Mouse (Mus musculus): ENCODE measurements around the gene Crygn.
A peak's percentile ranks its signal among the peaks of the same experiment; 100 is the strongest.
"Not testable (repeated sequence)": the region's sequence is repeated elsewhere in the genome, so short reads cannot be mapped to it uniquely, and the experiment has no call there.

The Crygn gene

DNA sequence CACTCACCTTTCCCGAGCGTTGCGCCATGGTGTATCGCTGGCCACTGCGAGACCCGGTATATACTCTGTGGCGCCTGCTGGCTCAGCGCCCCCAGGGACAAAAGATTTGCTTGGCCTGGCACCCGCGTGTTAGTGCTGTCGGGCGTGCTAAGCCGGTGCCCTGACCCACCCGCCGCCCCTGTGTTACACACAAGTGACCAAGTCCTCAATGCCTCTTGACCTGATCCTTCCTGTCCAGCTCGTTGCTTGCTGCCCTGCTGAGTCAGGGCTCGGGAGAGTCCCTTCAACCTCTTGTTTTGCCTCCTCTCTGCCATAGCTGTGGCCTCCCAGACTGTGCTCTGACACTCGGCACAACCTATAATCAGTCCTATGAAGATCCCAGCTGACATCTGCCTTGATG is at the start of gene Crygn:
Gene Crygn (minus strand): TSS at position 193 of the 400 bp plus-strand sequence.
- DNase-seq (ENCODE audit: low spot score in 2 of 2), result no peak

DNA sequence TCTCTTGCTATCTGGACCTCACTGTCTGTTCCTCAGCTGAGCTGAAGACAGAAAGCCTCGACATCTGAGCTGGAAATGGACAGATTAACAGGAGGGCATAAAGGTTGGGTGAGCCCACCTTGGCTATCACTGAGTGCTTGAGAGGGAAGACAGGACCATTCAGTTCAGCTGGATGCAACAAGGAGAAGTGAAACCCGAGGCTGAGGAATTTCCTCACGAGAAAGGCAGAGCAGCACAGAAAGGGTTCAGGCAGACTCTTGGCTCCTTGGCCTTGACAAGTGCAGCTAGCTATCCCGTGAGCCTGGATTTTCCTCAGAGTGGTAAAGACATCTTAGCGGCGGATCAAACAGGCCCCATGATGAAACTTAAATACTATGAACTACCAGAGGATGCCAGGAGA is 47.4 kb upstream of the Crygn start:
- no peak for DNase-seq (ENCODE audit: low spot score in 2 of 2)

DNA sequence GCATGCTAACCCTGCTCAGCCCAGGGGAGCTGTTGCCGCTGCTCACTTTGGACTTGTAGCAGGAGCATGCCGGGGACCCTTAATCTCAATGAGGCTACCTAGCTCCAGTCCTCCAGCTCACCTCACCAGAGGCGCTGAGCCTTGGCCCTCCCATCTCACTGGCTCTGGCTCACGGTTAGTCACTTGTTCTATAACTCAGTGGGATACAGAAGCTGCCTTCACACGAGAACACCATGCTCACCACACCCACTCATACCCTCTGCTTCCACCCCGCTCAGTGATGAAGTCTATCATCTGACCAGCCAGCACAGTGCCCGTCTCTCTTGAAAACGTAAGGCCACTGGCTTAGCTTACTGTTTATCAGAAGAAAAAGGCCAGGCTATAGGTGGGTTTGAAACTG is 46.9 kb upstream of the Crygn start:
- DNase-seq (ENCODE audit: low spot score in 2 of 2), result no peak

DNA sequence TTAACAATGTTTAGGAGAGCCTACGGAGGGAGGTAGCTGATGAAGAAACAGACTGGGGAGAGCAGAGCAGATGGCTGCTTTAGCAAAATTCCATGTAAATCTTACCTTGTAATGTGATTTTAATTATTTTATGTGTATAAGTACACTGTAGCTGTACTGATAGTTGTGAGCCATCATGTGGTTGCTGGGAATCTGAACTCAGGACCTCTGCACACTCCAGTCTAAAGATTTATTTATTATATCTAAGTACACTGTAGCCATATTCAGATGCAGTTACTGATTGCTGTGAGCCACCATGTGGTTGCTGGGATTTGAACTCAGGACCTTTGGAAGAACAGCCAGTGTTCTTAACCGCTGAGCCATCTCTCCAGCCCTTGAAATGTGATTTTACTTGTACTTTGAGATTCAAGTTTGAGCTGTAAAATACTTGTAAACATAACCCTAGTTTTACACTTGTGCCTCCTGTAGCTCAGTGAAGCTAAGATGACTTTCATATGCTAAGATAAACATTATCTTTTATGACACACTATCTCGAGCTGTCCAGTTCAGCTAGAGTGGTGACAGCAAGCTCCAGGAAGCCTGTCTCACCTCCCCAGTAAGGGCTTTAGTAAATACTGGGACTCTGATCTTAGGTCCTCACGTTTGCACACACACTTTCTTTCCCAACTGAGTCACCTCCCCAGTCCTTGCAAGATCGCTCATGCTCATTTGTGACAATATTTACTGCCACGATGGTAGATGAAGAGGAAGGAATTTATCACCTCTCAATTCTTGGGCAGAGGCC is 44.2 kb upstream of the Crygn start:
- no peak for DNase-seq (ENCODE audit: low spot score in 2 of 2)

DNA sequence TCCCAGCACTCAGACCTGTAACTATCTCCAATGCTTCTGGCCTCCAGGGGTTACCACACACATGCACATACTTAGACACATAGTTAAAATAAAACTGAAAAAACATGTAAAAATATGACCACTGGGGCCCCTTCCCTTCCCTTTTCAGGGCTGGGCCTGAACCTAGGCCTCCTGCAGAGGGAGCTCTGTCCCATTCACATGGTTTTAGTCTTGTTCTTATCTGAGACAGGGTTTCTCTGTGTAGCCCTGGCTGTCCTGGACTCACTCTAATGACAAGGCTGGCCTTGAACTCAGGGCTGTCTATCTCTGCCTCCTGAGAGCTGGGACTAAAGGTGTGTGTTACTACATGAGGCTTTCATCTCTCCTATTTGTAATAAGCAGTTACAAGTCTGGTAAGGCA is 42.6 kb upstream of the Crygn start:
- DNase-seq (ENCODE audit: low spot score in 2 of 2), result no peak

DNA sequence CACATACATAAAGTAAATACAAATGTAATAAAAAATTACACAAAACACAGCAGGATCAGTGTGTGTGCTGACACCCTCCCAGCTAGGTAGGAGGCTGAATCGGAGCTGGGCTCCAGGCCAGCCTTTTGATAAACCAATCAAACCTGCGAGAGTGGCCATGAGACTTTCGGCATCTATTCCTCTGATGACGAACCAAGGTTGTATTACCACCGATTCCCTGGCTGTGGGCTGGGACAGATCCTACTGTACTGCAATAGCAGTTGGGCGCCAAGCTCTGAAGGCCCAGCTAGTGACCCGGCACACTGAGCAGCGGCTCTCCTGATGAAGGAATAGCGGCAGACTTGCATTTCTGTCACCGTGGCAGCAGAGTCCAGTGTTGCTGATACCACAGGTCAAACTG is 40.8 kb upstream of the Crygn start:
- no peak for DNase-seq (ENCODE audit: low spot score in 2 of 2)

DNA sequence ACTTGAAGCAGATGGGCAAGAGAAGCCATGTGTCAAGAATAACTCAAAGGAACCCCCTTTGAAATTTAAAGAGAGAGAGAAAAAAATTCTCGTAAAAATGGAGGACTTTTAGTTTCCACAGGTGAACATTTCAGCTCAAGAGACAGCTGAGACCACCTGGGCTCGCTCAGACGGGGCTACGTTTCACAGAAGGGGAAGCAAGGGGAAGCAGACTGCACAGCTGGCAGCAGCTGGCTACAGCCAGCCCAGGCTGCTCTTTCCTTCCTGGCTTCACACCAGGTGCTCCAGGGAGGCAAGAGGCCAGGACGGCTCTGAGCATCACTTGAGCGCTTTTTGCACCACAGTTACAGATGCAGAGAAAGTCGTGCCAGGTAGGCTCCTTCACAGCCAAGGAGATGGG is 40.0 kb upstream of the Crygn start:
- DNase-seq (ENCODE audit: low spot score in 2 of 2), result no peak

DNA sequence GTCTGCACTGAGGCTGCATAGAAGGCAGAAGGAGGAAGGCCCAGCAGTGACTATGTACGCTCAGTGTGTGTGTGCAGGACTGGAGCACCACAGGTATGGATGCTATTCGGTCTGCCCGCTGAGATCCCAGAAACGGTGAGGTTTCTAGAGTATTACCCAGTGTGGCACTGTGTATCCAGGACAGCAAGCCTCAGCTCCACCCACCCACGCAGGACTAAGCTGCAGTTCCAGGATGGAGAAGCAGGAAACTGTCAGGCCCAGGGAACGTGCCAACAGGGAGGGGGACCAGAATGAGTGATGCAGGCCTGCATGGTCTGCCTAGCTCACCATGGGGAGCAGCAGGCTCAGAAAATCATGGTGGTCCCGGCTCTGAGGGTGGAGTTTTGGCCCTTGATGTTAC is 35.2 kb upstream of the Crygn start:
- no peak for DNase-seq (ENCODE audit: low spot score in 2 of 2)

DNA sequence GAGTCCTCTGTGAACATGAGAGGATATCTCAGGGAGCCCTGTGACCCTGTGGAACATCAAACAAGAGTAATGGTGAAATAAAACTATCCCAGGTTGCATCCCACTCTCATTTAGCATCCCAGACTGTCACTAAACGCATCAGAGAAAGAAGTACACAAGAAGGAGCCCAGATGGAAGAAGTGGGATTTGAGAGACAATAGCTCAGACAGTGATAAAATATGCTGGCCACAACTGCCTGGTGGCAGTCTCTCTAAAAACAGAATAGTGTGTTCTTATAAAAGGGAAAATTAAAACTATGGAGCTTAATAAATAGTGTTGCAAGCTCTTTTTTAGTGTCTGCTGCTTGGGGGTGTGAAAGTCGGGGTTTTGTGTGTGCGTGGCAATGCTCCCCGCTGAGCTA is 25.1 kb upstream of the Crygn start:
- no peak for DNase-seq (ENCODE audit: low spot score in 2 of 2)

DNA sequence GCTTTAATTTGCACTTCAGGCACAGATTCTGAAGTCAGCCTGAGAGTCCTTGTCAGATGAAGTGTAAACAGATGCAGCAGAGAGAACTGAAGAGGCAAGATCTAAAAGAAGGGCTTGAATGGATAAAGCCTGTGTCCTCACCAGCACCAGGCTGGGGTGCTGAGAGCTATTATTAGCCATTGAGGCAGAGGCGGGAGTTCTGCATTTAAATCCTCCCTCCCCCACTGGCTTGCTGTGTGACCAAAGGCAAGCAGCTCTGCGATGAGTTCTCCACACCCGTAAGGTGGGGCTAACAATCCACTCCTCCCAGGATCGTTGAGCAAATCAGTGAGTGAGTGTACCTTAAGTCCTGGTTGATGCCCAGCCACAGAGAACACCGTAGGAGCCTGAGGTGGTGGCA is 23.2 kb upstream of the Crygn start:
- peak in 1 of 2 experiments; percentile 34 for DNase-seq (ENCODE audit: low spot score in 2 of 2)

DNA sequence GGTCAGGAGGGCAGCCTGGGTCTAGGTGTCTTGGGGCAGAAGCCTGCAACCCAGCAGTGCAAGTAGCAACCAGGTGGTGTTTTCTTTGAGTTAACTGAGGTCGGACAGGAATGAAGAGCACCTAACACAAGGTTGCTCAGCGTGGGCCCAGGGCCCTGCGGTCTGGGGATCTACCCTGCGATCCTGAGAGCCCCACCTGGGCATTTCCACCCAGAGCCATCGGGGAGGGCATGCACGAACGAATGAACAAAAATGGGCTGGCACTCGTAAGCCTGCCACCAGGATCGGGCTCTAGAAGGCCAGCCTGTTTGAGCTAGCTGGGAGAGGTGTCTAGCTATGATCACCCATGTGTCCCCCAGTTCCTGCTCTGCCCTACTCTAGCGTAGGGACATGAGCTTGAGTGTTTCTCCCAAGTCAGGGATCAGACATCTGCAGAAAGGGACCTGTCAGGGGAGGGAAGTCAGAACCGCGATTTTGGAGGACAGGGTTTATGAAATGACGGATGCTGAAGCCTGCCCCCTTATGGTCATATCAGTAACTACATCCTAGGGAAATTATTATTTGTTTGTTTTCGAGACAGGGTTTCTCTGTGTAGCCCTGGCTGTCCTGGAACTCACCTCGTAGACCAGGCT is 22.2 kb upstream of the Crygn start:
- no peak for DNase-seq (ENCODE audit: low spot score in 2 of 2)

DNA sequence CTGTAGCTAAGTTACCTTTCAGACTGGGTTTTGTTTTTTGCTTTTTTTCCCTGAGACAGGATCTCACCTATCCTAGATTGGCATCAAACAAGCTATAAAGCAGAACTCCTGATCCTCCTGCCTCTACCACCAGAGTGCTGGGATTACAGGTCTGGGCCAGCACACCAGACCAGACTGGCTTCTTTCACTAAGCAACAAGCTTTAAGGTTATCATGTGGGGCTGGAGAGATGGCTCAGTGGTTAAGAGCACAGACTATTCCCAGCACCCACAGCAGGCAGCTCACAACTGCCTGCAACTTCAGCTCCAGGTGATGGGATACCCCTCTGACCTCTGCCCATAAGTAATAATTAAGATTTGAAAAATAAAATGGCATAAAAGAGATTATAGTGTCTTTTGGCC is 21.5 kb upstream of the Crygn start:
- DNase-seq (ENCODE audit: low spot score in 2 of 2), result no peak

DNA sequence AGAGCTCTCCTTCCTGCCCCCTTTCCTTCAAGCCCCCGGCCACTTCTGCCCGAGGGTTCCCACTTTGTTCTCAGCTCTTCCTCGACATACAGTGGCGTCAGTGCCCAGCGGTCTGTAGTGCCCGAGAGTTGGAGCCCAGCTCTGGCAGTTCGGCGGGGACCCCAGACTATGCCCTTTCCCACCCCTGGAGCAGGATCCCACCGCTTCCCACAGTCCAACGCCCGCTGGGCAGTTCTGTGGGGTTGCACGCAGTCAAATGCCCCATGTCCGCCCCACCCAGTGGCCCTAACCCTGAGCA is 21.0 kb upstream of the Crygn start:
- no peak for DNase-seq (ENCODE audit: low spot score in 2 of 2)

DNA sequence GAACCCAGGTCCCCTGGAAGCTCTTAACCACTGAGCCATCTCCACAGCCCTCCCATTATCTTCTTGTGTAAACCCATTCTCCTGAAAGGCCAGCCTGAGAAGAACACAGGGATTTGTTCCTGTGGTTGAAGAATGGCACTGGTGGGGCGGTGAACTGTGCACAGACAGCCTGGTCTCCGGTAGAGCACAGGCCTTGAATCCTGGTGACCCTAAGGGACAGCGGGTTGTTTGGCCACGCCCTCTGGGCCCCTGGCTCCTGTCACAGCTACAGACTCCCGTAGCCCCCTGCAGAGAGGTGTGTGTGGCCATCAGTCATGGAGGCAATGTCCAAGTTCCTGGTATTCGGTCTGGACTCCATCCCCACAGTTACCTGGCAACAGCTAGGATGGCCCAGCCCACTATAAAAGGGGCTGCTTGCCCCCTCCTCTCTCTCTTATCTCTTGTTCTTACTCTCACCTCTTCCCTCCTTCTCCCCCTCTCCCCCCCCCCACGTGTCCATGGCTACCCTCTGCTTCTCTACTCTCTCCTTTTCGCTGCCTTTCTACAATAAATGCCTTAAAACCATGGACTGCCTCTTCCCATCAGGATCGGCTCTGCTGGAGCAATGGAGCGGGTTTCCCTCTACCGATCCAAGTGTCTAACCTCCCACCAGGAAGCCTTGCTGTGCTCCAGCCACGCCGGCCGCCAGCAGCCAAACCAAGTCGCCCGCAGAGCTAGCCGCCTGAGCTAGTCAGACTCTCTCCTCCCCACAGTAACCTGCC is 20.5 kb upstream of the Crygn start:
- DNase-seq (ENCODE audit: low spot score in 2 of 2), result no peak

DNA sequence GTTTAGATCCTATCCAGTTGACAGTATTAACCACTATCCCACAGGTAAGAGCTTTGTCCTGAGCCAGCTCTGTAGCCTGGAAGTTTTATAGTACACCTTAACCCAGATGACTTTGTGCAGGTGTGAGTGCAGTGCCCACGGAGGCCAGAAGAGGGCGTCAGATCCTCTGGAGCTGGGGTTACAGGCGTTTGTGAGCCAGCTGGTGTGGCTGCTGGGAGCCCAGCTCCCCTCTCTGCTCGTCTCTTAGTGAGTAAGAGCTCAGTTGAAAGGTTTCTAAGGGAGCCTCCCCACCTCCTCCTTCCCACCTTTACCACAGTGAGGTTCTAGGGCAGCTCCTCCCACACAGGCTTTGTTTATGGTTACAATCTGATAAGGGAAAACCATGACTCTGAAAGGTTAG is 18.9 kb upstream of the Crygn start:
- DNase-seq (ENCODE audit: low spot score in 2 of 2), result no peak

DNA sequence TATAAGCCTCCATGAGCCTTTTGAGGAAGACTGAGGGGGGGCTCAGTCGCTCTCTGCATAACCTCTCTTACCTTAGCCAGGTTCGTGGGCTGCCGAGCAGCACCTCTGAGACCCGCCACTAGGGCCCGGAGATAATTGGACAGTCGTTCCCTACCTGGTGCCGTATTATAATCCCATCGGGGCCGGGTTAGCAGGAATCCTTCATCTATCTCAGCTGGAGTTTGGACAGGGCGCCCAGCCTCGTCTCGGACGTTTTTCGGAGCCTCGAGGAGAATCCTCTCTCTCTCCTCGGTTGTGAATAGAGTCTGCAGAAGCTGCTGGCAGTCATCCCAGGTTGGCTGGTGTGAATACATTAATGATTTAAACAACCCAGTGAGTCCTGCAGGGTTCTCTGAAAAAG is 16.7 kb upstream of the Crygn start:
- DNase-seq (ENCODE audit: low spot score in 2 of 2), result not testable (repeated sequence)

DNA sequence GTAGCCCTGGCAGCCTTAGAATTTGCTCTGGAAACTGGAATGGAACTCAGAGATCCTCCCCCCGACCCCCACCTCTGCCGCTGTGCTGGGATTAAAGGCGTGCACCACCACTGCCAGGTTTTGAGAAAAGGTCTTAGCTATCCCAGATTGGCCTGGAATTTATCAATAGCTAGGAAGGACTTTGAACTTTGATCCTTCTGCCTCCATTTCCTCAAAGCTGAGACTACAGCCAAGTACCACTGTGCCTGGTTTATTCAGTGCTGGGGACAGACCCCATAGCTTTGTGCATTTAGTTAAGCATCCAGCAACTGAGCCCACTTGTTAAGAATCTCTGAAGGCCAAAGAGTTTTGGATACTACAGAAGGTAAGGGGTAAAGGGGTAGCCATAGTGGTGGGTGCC is 877 bp downstream of the Crygn start:
- no peak for DNase-seq (ENCODE audit: low spot score in 2 of 2)

DNA sequence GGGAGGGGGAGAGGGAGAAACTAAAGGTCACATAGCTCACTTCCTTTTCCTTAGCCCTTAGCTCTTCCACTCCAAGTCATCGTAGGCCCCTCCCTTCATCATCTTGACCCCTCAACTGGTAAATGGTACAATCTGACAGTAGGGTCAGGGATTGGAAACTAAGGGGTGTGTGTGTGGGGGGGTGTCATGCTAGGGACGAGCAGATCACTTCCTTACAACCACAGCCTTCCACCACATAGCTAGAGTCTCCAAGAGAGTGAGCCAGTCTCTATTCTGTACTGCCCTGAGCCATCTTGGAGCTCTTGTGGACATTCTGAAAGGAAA is 5.7 kb downstream of the Crygn start:
- DNase-seq (ENCODE audit: low spot score in 2 of 2), result no peak

DNA sequence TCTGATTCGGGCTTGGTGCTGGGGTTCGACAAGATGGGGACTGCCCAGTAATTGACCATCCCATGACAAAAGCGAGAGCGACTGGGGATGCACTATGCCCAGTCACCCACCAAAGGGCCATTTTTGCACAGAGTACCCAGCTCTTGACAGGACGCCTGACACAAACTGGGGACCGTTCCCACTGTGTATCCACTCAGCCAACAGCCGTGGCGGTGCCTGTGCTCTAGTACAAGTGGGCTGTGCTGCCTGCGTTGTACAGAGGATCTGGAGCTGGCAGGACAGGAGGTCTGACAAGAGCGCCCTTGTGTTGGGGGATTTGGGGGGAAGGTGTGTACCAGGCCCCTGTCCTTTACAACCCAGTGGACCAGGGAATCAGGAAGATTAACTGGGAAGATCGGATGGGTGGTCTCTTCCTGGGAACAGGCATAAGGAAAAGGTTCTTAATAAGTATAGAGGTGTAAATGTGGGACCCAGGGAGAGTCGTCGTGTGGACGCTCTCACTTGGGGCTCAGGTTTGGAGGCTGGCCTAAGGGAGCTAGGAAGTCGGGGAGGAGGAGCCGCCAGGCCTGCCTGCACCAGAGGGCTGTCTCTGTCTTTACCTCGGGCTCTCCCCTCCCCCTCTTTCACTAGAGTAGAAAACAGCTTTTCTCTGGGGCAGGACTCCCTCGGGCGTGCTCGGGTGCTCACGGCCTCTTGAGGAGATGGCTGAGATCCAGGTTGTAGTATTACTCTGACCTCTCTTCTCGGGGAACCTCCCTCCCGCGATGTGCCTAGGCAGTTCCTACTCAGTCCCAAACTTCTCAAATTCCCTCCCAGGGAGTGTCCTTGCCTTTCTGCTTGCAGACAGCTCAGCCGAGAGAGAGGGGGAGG is 6.3 kb downstream of the Crygn start:
- DNase-seq (ENCODE audit: low spot score in 2 of 2), result peak in 1 of 2 experiments; percentile 19

DNA sequence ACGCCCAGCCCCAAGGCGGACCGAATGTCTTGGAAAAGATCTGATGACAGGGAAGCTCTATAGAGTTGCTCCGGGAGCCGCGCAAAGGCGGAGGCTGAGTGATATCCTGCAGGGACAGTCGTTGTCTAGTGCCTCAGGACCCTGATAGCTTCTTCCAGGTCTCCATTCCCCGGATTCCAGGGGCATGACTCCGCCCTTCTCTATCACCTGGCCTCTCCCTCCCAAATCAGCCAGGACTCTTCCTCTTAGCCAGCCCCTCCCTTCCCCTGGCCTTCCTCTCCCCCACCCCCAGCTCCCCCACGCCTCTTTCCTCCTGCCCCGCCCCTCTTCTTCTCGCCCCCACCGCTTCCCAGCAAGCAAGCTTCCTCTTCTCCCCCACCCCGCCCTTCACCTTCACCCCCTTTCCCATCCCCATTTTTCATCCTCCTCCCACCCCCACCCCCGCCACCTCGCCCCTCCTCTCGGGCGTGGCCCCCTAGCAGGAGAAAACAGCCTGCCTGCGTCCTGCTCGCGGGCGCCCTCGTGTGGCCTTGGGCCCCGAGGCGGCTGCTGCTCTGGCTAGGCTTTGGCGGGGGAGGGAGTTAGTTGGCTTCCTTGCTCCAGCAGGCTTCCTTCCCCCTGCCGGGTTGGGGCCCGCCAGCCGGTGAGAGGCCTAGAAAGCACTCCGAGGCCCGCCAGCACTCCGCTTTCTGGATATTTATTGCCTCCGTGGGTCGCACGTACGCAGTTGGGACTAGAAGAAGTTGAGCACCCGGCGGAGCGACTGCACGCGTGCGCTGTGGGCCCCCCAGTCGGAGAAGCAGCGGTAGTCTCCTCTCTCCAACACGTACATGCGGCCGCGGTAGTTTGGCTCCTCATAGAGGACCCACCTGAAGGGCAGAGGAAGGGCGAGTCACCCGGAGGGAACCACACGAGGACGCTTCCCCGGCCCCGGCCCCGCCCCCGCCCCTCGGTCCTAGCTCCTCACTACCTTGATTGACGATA is 7.2 kb downstream of the Crygn start:
- DNase-seq (ENCODE audit: low spot score in 2 of 2), result peak; percentile 64 to 75

DNA sequence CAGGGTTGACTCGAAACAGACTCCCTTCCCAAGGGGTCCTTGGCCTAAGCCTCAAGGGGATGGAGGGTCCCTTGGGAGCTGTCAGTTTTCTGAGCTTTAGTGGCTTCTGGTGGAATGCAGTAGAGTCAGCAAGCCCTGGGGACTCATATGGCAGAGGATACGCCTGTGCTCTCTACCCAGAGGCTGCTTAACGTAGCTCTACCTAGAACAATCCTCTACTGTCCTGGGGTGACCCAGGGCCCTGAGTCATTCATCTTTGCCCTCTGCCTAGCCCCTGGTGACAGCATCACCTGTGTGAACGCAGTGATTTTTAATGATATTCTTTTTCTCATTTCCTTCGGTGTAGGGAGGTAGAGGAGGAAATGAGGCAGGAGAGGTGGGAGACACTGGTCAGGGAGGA is 8.1 kb downstream of the Crygn start:
- DNase-seq (ENCODE audit: low spot score in 2 of 2), result no peak

Measured in frontal cortex, postnatal 25 days (tissue).